Comparison of ENCODE assay signal across 23 mouse cellular contexts in the genomic region with DNA sequence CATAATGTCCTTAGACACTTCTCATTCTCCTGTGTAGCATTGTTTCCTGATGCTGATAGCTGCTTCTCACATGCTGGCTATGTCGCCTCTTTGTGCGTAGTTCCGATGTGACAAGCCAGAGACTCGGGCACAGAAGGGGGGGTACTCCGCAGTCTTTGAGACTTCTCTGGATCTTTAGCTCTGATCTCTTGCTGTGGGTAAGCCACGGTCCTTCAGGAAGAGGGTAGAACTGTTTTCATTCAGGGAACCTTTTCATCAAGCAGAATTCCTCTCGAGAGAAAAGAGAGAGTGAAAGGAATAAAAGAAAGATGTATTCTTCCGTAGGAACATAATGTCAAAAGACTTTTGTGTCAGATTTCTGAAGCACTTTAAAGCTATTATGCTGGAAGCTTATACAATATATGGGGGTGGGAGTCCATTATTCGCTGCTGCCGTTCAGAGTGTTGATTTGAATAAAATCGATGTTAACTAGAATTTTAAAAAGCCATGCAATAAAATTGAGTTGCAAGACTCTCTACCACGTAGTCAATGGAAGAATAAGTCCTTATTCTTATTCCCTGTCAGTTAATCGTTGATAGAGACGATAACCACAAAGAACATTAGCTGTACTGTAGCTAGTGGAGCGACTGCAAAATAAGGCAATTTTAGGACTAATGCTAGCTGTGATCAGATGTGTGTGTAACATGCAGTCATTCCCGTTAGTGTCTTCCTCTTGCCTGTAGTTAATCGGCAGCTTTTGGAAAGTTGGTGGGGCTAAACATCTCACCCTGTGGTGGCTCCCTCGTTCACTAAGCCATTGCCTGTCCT.
DNase-seq lines count a peak whose midpoint lies in the region; ATAC-seq lines count a peak whose summit lies in the region.
"Had no signal": no experiment of that assay in that cellular context is flagged by ENCODE, and none has a peak within 500 bp of the region (broad histone marks: within the 10 kb centered on the region; RNA-seq: fewer than 3 reads in every experiment).

No protein-coding gene starts in this region.

- peaks cover 7% of the 10 kb centered on the region; the same call in 1 of the 2 replicates for H3K36me3 ChIP-seq in hindbrain, embryonic 13.5 days
- peaks cover 15% of the 10 kb centered on the region for H3K36me3 ChIP-seq in hindbrain, embryonic 10.5 days
- 0 out of 2 replicates have a peak, but pooled peaks cover 5% of the 10 kb centered on the region for H3K36me3 ChIP-seq in forebrain, embryonic 12.5 days (replicated peaks)
- H3K36me3 ChIP-seq in hindbrain, embryonic 16.5 days (ENCODE audit: control insufficient read depth, insufficient read depth, low read length): peaks cover 6% of the 10 kb centered on the region; the same call in 1 of the 2 replicates
- no peaks in the 10 kb centered on the region for H3K36me3 ChIP-seq in midbrain, embryonic 15.5 days (replicated peaks)

- no peak for ATAC-seq in hindbrain, embryonic 13.5 days (ENCODE audit: low FRiP score)
- ATAC-seq in forebrain, embryonic 12.5 days (ENCODE audit: low FRiP score): peak; percentile 59; the same call in 1 of the 2 replicates
- ATAC-seq in hindbrain, embryonic 16.5 days: 0 out of 2 replicates have a peak, but pooled peaks have one; percentile 29
- peak; percentile 55 for ATAC-seq in midbrain, embryonic 15.5 days (replicated peaks)
- ATAC-seq: activated CD4-positive, CD25-positive, alpha-beta regulatory T cell, adult 4 months had no signal

- no peak overlapping the region for H3K9ac ChIP-seq in hindbrain, embryonic 13.5 days
- H3K9ac ChIP-seq in forebrain, embryonic 12.5 days: no peak overlapping the region
- no peak overlapping the region for H3K9ac ChIP-seq in hindbrain, embryonic 16.5 days (ENCODE audit: low read depth, low read length)
- H3K9ac ChIP-seq in midbrain, embryonic 15.5 days: no peak overlapping the region
- H3K9ac ChIP-seq: embryonic facial prominence, embryonic 12.5 days; hindbrain, embryonic 15.5 days had no signal

- no peaks in the 10 kb centered on the region for H3K9me3 ChIP-seq in hindbrain, embryonic 13.5 days
- no peaks in the 10 kb centered on the region for H3K9me3 ChIP-seq in hindbrain, embryonic 10.5 days
- H3K9me3 ChIP-seq in forebrain, embryonic 12.5 days: no peaks in the 10 kb centered on the region
- no peaks in the 10 kb centered on the region for H3K9me3 ChIP-seq in hindbrain, embryonic 16.5 days (ENCODE audit: control insufficient read depth, low read length)
- H3K9me3 ChIP-seq in midbrain, embryonic 15.5 days: no peaks in the 10 kb centered on the region
- H3K9me3 ChIP-seq: embryonic facial prominence, embryonic 12.5 days; G1E; heart, embryonic 10.5 days; hindbrain, embryonic 15.5 days had no signal

- H3K4me3 ChIP-seq in hindbrain, embryonic 13.5 days: no peak overlapping the region
- H3K4me3 ChIP-seq in hindbrain, embryonic 10.5 days: no peak overlapping the region
- H3K4me3 ChIP-seq in forebrain, embryonic 12.5 days (replicated peaks): no peak overlapping the region
- no peak overlapping the region for H3K4me3 ChIP-seq in hindbrain, embryonic 16.5 days (ENCODE audit: low read length)
- no peak overlapping the region for H3K4me3 ChIP-seq in midbrain, embryonic 15.5 days
- H3K4me3 ChIP-seq: embryonic facial prominence, embryonic 12.5 days; erythroblast, embryonic 14.5 days; heart, embryonic 10.5 days; hindbrain, embryonic 15.5 days had no signal

- peaks cover 15% of the 10 kb centered on the region; the same call in 1 of the 2 replicates for H3K4me1 ChIP-seq in hindbrain, embryonic 13.5 days (replicated peaks)
- H3K4me1 ChIP-seq in hindbrain, embryonic 10.5 days (replicated peaks): peaks cover 16% of the 10 kb centered on the region; the same call in 1 of the 2 replicates
- H3K4me1 ChIP-seq in forebrain, embryonic 12.5 days: peaks cover 15% of the 10 kb centered on the region
- no peaks in the 10 kb centered on the region; the same call in 1 of the 2 replicates for H3K4me1 ChIP-seq in hindbrain, embryonic 16.5 days (ENCODE audit: control insufficient read depth, insufficient read depth, low read depth, low read length)
- H3K4me1 ChIP-seq in midbrain, embryonic 15.5 days: peaks cover 3% of the 10 kb centered on the region
- H3K4me1 ChIP-seq: embryonic facial prominence, embryonic 12.5 days had no signal

- H3K4me2 ChIP-seq in hindbrain, embryonic 13.5 days: no peak overlapping the region
- H3K4me2 ChIP-seq in forebrain, embryonic 12.5 days: peak overlapping the region; percentile 22; the same call in 1 of the 2 replicates
- H3K4me2 ChIP-seq in hindbrain, embryonic 16.5 days (ENCODE audit: low read length): no peak overlapping the region
- H3K4me2 ChIP-seq in midbrain, embryonic 15.5 days: no peak overlapping the region; the same call in 1 of the 2 replicates
- H3K4me2 ChIP-seq: embryonic facial prominence, embryonic 12.5 days; hindbrain, embryonic 15.5 days; liver, embryonic 11.5 days had no signal

- 0 out of 2 replicates have a peak overlapping the region, but pooled peaks have one; percentile 23 for H3K27ac ChIP-seq in hindbrain, embryonic 13.5 days
- no peak overlapping the region for H3K27ac ChIP-seq in hindbrain, embryonic 10.5 days
- peak overlapping the region; percentile 57 for H3K27ac ChIP-seq in forebrain, embryonic 12.5 days
- no peak overlapping the region for H3K27ac ChIP-seq in hindbrain, embryonic 16.5 days (ENCODE audit: low read depth, low read length)
- H3K27ac ChIP-seq in midbrain, embryonic 15.5 days: 0 out of 2 replicates have a peak overlapping the region, but pooled peaks have one; percentile 17
- H3K27ac ChIP-seq: embryonic facial prominence, embryonic 12.5 days; heart, embryonic 10.5 days; hindbrain, embryonic 15.5 days had no signal

- 32% methylated on average over 18 of the region's 18 CpGs for WGBS in hindbrain, embryonic 13.5 days
- 52% methylated on average over 18 of the region's 18 CpGs for WGBS in hindbrain, embryonic 10.5 days
- WGBS in forebrain, embryonic 12.5 days: 24% methylated on average over 18 of the region's 18 CpGs
- 31% methylated on average over 18 of the region's 18 CpGs for WGBS in hindbrain, embryonic 16.5 days
- 22% methylated on average over 18 of the region's 18 CpGs for WGBS in midbrain, embryonic 15.5 days

- H3K27me3 ChIP-seq in hindbrain, embryonic 13.5 days: no peaks in the 10 kb centered on the region
- no peaks in the 10 kb centered on the region for H3K27me3 ChIP-seq in hindbrain, embryonic 10.5 days (ENCODE audit: insufficient read depth, poor library complexity, severe bottlenecking)
- no peaks in the 10 kb centered on the region for H3K27me3 ChIP-seq in forebrain, embryonic 12.5 days
- H3K27me3 ChIP-seq in hindbrain, embryonic 16.5 days (replicated peaks; ENCODE audit: control insufficient read depth, insufficient read depth, low read length): no peaks in the 10 kb centered on the region
- no peaks in the 10 kb centered on the region for H3K27me3 ChIP-seq in midbrain, embryonic 15.5 days (replicated peaks)
- H3K27me3 ChIP-seq: embryonic facial prominence, embryonic 12.5 days; hindbrain, embryonic 15.5 days had no signal

- no peak for DNase-seq in hindbrain, embryonic 10.5 days (ENCODE audit: low spot score)
- no peak for DNase-seq in frontal cortex, postnatal 14 days (ENCODE audit: low spot score in 2 of 2)
- DNase-seq in testis, postnatal 14 days (ENCODE audit: low spot score): no peak
- DNase-seq in lung, postnatal 25 days (ENCODE audit: low spot score): no peak
- DNase-seq: adrenal gland, postnatal 10 days; cerebellum, adult 2 months; gastrocnemius, postnatal 25 days; kidney, adult 11 months; kidney, postnatal 14 days; lung, adult 18-20 months; lung, postnatal 4 days; right cerebral cortex, postnatal 4 days had no signal

Comparison
In these comparisons a context has a peak if more than half of its experiments do, and no peak if none do; other contexts are left out.
1. H3K27ac ChIP-seq: peak in hindbrain, embryonic 13.5 days (single experiment), forebrain, embryonic 12.5 days (single experiment) and midbrain, embryonic 15.5 days (single experiment); none in hindbrain, embryonic 10.5 days (single experiment) and hindbrain, embryonic 16.5 days (single experiment).